Mouse (Mus musculus): ENCODE measurements at regions not wholly inside any gene's neighbourhood (a gene's known extent, or its start where the extent isn't known, plus 50 kb on each side); places are given as distances from the start of the nearest gene placed in this dataset.

GRCm38 (mm10) chr2:12825902-12826301, 97.9 kb upstream of the Pter start:
- DNase-seq, result no peak

DNA sequence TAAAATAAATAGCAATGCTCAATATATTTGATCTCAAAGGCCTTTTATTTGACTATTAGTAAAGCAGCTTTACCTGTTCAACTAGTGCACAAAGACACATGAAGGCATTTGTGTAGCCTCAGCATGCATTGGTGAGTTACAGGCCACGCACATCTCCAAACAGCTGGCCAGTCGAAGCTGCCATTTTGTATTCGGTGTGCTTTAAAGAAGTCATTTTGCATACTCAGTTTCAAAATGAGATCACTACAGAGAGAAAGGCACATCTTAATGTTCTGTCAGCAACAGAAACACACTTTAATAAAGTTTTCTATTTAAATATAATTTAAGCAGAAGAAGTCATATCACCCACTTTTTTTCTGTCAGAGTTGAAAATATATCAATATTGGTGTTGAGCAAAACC, 90.3 kb upstream of the Pter start:
- no peak for DNase-seq

GRCm38 (mm10) chr2:12866543-12866942, 57.3 kb upstream of the Pter start:
- no peak for DNase-seq

DNA sequence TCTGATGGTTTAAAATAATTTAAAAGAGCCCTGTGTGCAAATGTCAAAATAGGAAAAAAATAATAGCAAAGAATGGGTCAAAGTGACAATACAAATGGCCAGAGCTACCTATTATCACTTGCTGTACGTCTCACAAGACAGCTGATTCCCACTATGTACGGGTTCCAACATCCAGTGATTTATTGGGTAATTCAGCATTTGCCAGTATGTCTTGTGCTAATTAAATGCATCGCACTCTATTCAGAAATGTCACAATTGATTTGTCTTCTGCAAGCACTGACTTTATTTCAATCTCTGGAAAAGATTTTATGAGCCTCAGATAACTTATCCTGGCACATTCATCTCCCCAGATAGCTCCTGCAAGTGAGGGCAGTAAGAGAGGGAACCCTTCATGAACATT, 55.1 kb upstream of the Pter start:
- no peak for DNase-seq

All from spleen, adult 18-20 months (tissue).